Mouse (Mus musculus): ENCODE data around the gene Gatad2b.

DNA sequence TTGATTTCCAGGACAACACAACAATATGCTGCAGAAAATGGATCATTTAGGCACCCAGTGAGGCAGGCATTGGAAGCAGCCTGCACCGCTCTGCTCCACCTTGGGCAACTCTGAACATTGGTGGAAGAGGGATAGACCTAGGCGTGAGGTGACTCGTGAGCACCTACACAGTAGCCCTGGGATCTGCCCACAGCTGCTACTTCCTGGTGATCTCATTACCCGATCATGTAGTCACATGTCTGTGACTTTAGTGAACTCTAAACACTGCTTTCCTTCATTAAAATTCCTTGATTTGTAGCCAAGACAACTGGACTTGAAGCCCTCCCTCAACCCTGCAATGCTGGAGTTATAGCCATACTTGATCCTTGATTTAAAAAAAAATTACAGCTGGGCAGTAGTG is 81.4 kb downstream of the Gatad2b start:
- TF ChIP-seq POLR2A (IDR thresholded peaks at IDR 0.05; ENCODE audit: low read depth, low read length) = no peak
- TF ChIP-seq CTCF (IDR thresholded peaks at IDR 0.05; ENCODE audit: borderline replicate concordance, insufficient read depth, low read length) = no peak
